Mouse (Mus musculus) heart, embryonic 11.5 days (tissue): ENCODE data around the gene Dapk2. TPM values are rescaled to one million over a fixed set of nuclear protein-coding genes. Genes with fewer than 3 reads are reported as not detected.
"Not testable (repeated sequence)": the region's sequence is repeated elsewhere in the genome, so short reads cannot be mapped to it uniquely, and the experiment has no call there.

Source experiments
- ATAC-seq: fragments of 200-750 bp; cut with Nextera tagmentation; replicated peaks from 2 replicates; pipeline ENCODE4 v1.8.0; 2017; ENCODE audit warnings: moderate library complexity; ENCODE audit not compliant: insufficient number of reproducible peaks, low FRiP score, low TSS enrichment
- H3K27ac ChIP-seq: fragments of 300-500 bp; sonication (generic); 2 replicates; pipeline ENCODE4 v1.5.1; 2014; ENCODE audit warnings: mild to moderate bottlenecking, low read depth, low read length
- H3K27me3 ChIP-seq: fragments of 300-500 bp; sonication (generic); 2 replicates; pipeline ENCODE4 v1.6.1; 2014; ENCODE audit warnings: mild to moderate bottlenecking, low read length, mixed read lengths; ENCODE audit not compliant: control insufficient read depth, insufficient read depth
- H3K36me3 ChIP-seq: fragments of 300-500 bp; sonication (generic); 2 replicates; pipeline ENCODE4 v1.6.1; 2014; ENCODE audit warnings: mild to moderate bottlenecking, low read length, moderate library complexity, mixed read lengths; ENCODE audit not compliant: control insufficient read depth, insufficient read depth
- H3K4me1 ChIP-seq: fragments of 300-500 bp; sonication (generic); 2 replicates; pipeline ENCODE4 v1.6.1; 2014; ENCODE audit warnings: low read length; ENCODE audit not compliant: control insufficient read depth, insufficient read depth
- H3K4me2 ChIP-seq: fragments of 300-500 bp; sonication (generic); 2 replicates; pipeline ENCODE4 v1.6.1; 2014; ENCODE audit warnings: mild to moderate bottlenecking, moderate library complexity
- H3K4me3 ChIP-seq: fragments of 300-500 bp; sonication (generic); 2 replicates; pipeline ENCODE4 v1.5.1; 2014; ENCODE audit warnings: low read depth, low read length
- H3K9ac ChIP-seq: fragments of 300-500 bp; sonication (generic); 2 replicates; pipeline ENCODE4 v1.6.1; 2014; ENCODE audit warnings: mild to moderate bottlenecking, low read depth, low read length, moderate library complexity
- H3K9me3 ChIP-seq: fragments of 300-500 bp; sonication (generic); replicated peaks from 2 replicates; pipeline ENCODE4 v1.6.1; 2016; ENCODE audit warnings: low read length; ENCODE audit not compliant: control insufficient read depth
- WGBS: fragments of 180-500 bp; shearing (Covaris S2); extraction: QIAGEN DNeasy Blood & Tissue Kit; methylation state at CpG from one replicate; pipeline ENCODE4 v1.1.7; 2014; ENCODE audit not compliant: insufficient replicate concordance; 5-methylcytosine and 5-hydroxymethylcytosine counted together
- polyA plus RNA-seq: library from polyadenylated mRNA; unstranded; fragments of >200 nt; fragmentation: Nextera tagmentation; extraction: Ambion mirVana; gene quantifications from 2 replicates; pipeline ENCODE4 v1.2.1, GENCODE M21; 2014

Dapk2 gene
- polyA plus RNA-seq, 1 experiment from 2014 or later: 9.8 TPM

DNA sequence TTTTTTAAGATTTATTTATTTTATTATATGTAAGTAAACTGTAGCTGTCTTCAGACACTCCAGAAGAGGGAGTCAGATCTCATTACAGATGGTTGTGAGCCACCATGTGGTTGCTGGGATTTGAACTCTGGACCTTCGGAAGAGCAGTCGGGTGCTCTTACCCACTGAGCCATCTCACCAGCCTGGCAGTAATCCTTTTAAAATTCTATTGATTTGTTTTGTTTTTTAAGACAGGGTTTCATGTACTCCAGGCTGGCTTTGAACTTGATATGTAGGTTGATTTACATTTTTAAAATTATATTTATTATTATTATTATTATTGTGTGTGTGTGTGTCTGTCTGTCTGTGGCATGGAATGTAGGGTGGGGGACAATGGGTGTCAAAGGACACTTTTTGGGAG, 127.2 kb downstream of the Dapk2 start:
- H3K9me3 ChIP-seq, H3K27me3 ChIP-seq, H3K4me1 ChIP-seq, H3K36me3 ChIP-seq, H3K9ac ChIP-seq, H3K4me2 ChIP-seq, H3K27ac ChIP-seq, ATAC-seq, H3K4me3 ChIP-seq: not testable (repeated sequence)
- 98% methylated on average over 2 of the region's 2 CpGs for WGBS

DNA sequence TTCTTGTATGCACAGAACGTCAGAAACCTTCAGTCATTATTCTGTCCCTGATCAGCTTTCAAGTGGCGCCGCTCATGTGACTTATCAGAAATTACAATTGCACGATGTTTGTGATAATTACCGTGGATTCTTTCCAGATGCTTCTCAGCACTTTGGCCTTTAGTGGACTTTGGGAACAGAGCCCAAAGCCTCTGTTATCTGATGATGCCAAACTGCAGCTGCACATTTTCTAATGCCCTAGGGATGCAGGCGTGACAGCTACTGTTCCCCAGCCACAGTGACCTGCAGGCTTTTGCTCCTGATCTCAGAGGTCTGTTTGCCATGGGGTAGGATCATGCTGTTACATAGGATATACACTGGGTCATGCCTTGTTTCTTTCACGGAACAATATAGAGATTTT, 127.9 kb downstream of the Dapk2 start:
- Histone ChIP-seq H3K27me3 (no peaks in the 10 kb centered on the region), H3K9ac (no peak overlapping the region), H3K36me3 (no peaks in the 10 kb centered on the region), H3K27ac (no peak overlapping the region), H3K9me3 (no peaks in the 10 kb centered on the region), H3K4me3 (no peak overlapping the region), H3K4me1 (no peaks in the 10 kb centered on the region), H3K4me2 (no peak overlapping the region)
- no peak for ATAC-seq
- WGBS: 48% methylated on average over 7 of the region's 7 CpGs

GRCm38 (mm10) chr9:66290727-66291126, 132.7 kb downstream of the Dapk2 start:
- Histone ChIP-seq H3K4me1 (peaks cover 10% of the 10 kb centered on the region; the same call in 1 of the 2 replicates), H3K27ac (no peak overlapping the region), H3K9me3 (no peaks in the 10 kb centered on the region), H3K9ac (no peak overlapping the region), H3K4me3 (no peak overlapping the region), H3K27me3 (no peaks in the 10 kb centered on the region), H3K36me3 (no peaks in the 10 kb centered on the region), H3K4me2 (no peak overlapping the region)
- no peak for ATAC-seq
- 78% methylated on average over 2 of the region's 2 CpGs for WGBS

- Histone ChIP-seq H3K9me3 (no peaks in the 10 kb centered on the region), H3K4me3 (no peak overlapping the region), H3K4me1 (peaks cover 12% of the 10 kb centered on the region; the same call in 1 of the 2 replicates), H3K9ac (no peak overlapping the region), H3K27me3 (no peaks in the 10 kb centered on the region), H3K4me2 (no peak overlapping the region), H3K36me3 (no peaks in the 10 kb centered on the region), H3K27ac (no peak overlapping the region)
- ATAC-seq: no peak
- WGBS: 80% methylated on average over 2 of the region's 2 CpGs
These were observed 135.3 kb downstream of the Dapk2 start for GRCm38 (mm10) chr9:66293319-66293718.

- Histone ChIP-seq H3K4me3 (no peak overlapping the region), H3K36me3 (no peaks in the 10 kb centered on the region), H3K27ac (peak overlapping the region; percentile 62), H3K9ac (no peak overlapping the region), H3K9me3 (no peaks in the 10 kb centered on the region; the same call in 1 of the 2 replicates), H3K27me3 (no peaks in the 10 kb centered on the region), H3K4me2 (no peak overlapping the region; the same call in 1 of the 2 replicates), H3K4me1 (peaks cover 12% of the 10 kb centered on the region; the same call in 1 of the 2 replicates)
- ATAC-seq: no peak
- 86% methylated on average over 1 of the region's 1 CpGs for WGBS
These were observed 136.2 kb downstream of the Dapk2 start for GRCm38 (mm10) chr9:66294227-66294626.

GRCm38 (mm10) chr9:66294980-66295410, 137.0 kb downstream of the Dapk2 start:
- H3K27ac ChIP-seq: peak overlapping the region; percentile 62
- H3K4me1 ChIP-seq: peaks cover 12% of the 10 kb centered on the region; the same call in 1 of the 2 replicates
- peak overlapping the region; percentile 24 for H3K4me2 ChIP-seq
- WGBS: 0% methylated on average over 3 of the region's 3 CpGs
- no peaks in the 10 kb centered on the region for H3K27me3 ChIP-seq
- no peak overlapping the region for H3K9ac ChIP-seq
- H3K36me3 ChIP-seq: no peaks in the 10 kb centered on the region
- no peak overlapping the region for H3K4me3 ChIP-seq
- peak; percentile 87 for ATAC-seq
- no peaks in the 10 kb centered on the region; the same call in 1 of the 2 replicates for H3K9me3 ChIP-seq

DNA sequence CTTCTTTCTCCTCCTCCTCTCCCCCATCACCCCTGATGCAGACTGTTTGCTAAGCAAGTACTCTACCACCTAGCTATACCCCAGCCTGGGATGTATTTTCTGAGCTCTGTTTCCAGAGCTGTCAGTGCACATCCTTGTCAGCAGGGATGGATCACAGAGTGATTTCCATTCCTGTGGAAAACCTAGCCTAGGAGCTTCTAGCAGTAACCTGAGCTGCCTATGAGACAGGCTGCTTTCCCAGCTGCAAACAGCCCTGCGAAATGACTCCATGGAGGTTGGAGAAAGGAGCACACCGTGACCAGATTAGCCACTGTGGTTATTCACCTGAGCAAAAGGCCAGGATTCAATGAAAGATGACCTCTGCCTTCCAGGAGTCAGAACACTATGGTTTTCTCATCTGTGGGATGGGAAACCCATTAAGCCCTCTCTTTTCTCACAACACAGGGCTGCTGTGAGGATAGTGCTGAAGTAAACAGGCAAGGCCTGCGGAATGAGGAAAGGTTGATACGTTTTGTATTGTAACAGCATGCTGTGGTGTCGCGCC, 137.6 kb downstream of the Dapk2 start:
- peak overlapping the region; percentile 62 for H3K27ac ChIP-seq
- peak overlapping the region; percentile 24; the same call in 1 of the 2 replicates for H3K4me2 ChIP-seq
- H3K27me3 ChIP-seq: no peaks in the 10 kb centered on the region
- no peak for ATAC-seq
- no peak overlapping the region for H3K4me3 ChIP-seq
- 60% methylated on average over 6 of the region's 6 CpGs for WGBS
- no peaks in the 10 kb centered on the region for H3K36me3 ChIP-seq
- H3K9me3 ChIP-seq: no peaks in the 10 kb centered on the region; the same call in 1 of the 2 replicates
- peaks cover 12% of the 10 kb centered on the region; the same call in 1 of the 2 replicates for H3K4me1 ChIP-seq
- no peak overlapping the region for H3K9ac ChIP-seq

DNA sequence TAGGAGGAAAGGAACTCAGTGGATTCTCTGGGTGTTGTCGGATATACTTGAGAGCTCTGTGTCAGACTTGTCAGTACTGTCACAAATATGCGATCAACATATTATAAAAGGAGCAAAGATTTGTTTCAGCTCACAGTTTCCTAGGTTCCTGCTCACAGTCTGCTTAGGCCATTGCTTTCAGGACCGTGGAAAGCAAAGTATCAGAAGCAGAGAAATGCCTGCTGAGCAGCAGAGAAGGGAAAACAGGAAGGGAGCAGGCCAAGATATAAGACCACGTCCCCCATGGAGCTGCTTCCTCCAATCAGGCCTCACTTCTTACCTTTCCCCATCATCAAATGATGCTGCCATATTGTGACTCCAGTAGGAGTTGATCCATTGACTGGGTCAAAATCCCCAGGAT, 140.8 kb downstream of the Dapk2 start:
- H3K4me3 ChIP-seq: no peak overlapping the region
- H3K4me1 ChIP-seq: peaks cover 12% of the 10 kb centered on the region; the same call in 1 of the 2 replicates
- no peak for ATAC-seq
- no peaks in the 10 kb centered on the region for H3K27me3 ChIP-seq
- no peak overlapping the region for H3K4me2 ChIP-seq
- no peak overlapping the region for H3K27ac ChIP-seq
- 76% methylated on average over 4 of the region's 4 CpGs for WGBS
- no peak overlapping the region for H3K9ac ChIP-seq
- H3K36me3 ChIP-seq: no peaks in the 10 kb centered on the region
- no peaks in the 10 kb centered on the region; the same call in 1 of the 2 replicates for H3K9me3 ChIP-seq

- 77% methylated on average over 2 of the region's 2 CpGs for WGBS
- no peak overlapping the region for H3K27ac ChIP-seq
- peaks cover 4% of the 10 kb centered on the region; the same call in 1 of the 2 replicates for H3K4me1 ChIP-seq
- no peak for ATAC-seq
- no peak overlapping the region for H3K4me3 ChIP-seq
- H3K4me2 ChIP-seq: no peak overlapping the region
- H3K27me3 ChIP-seq: no peaks in the 10 kb centered on the region
- no peaks in the 10 kb centered on the region; the same call in 1 of the 2 replicates for H3K9me3 ChIP-seq
- no peak overlapping the region for H3K9ac ChIP-seq
- no peaks in the 10 kb centered on the region for H3K36me3 ChIP-seq
These were observed 142.5 kb downstream of the Dapk2 start for GRCm38 (mm10) chr9:66300448-66301027.
